Mouse (Mus musculus): ENCODE results near the gene Camta1.
"Not testable (repeated sequence)": the region's sequence is repeated elsewhere in the genome, so short reads cannot be mapped to it uniquely, and the experiment has no call there.

The Camta1 gene

GRCm38 (mm10) chr4:150927789-150928188 lies 933.9 kb downstream of the Camta1 start:
- no peak for DNase-seq (ENCODE audit: low spot score)

- no peak for DNase-seq (ENCODE audit: low spot score)
These were observed 934.6 kb downstream of the Camta1 start for GRCm38 (mm10) chr4:150926924-150927705.

GRCm38 (mm10) chr4:150925923-150926322 lies 935.8 kb downstream of the Camta1 start:
- no peak for DNase-seq (ENCODE audit: low spot score)

- no peak for DNase-seq (ENCODE audit: low spot score)
These were observed 936.7 kb downstream of the Camta1 start for GRCm38 (mm10) chr4:150924936-150925335.

- no peak for DNase-seq (ENCODE audit: low spot score)
These were observed 937.4 kb downstream of the Camta1 start for GRCm38 (mm10) chr4:150924308-150924707.

- no peak for DNase-seq (ENCODE audit: low spot score)
These were observed 940.5 kb downstream of the Camta1 start for GRCm38 (mm10) chr4:150921206-150921605.

- no peak for DNase-seq (ENCODE audit: low spot score)
These were observed 944.2 kb downstream of the Camta1 start for GRCm38 (mm10) chr4:150917336-150918027.

- no peak for DNase-seq (ENCODE audit: low spot score)
These were observed 946.3 kb downstream of the Camta1 start for GRCm38 (mm10) chr4:150915181-150915906.

GRCm38 (mm10) chr4:150914290-150914733 lies 947.4 kb downstream of the Camta1 start, which contains the start of the genes Park7 and Tnfrsf9:
Park7 (minus strand) TSS chr4:150914437.
Tnfrsf9 (plus strand) TSS chr4:150914562.
- DNase-seq (ENCODE audit: low spot score): peak; percentile 92

GRCm38 (mm10) chr4:150913743-150914142 lies 947.9 kb downstream of the Camta1 start:
- no peak for DNase-seq (ENCODE audit: low spot score)

GRCm38 (mm10) chr4:150910164-150910951 lies 951.3 kb downstream of the Camta1 start:
- DNase-seq (ENCODE audit: low spot score): no peak

GRCm38 (mm10) chr4:150909451-150910156 lies 952.1 kb downstream of the Camta1 start:
- peak; percentile 98 for DNase-seq (ENCODE audit: low spot score)

GRCm38 (mm10) chr4:150908512-150908911 lies 953.2 kb downstream of the Camta1 start:
- DNase-seq (ENCODE audit: low spot score): not testable (repeated sequence)

- DNase-seq (ENCODE audit: low spot score): no peak
These were observed 954.6 kb downstream of the Camta1 start for GRCm38 (mm10) chr4:150907099-150907498.

- DNase-seq (ENCODE audit: low spot score): no peak
These were observed 958.5 kb downstream of the Camta1 start for GRCm38 (mm10) chr4:150903091-150903742.

- DNase-seq (ENCODE audit: low spot score): no peak
These were observed 959.6 kb downstream of the Camta1 start for GRCm38 (mm10) chr4:150902062-150902461.

GRCm38 (mm10) chr4:150901651-150902050 lies 960.0 kb downstream of the Camta1 start:
- peak; percentile 73 for DNase-seq (ENCODE audit: low spot score)

GRCm38 (mm10) chr4:150900486-150900885 lies 961.2 kb downstream of the Camta1 start:
- no peak for DNase-seq (ENCODE audit: low spot score)

- peak; percentile 67 for DNase-seq (ENCODE audit: low spot score)
These were observed 962.8 kb downstream of the Camta1 start for GRCm38 (mm10) chr4:150898716-150899365.
